In the genomic region with DNA sequence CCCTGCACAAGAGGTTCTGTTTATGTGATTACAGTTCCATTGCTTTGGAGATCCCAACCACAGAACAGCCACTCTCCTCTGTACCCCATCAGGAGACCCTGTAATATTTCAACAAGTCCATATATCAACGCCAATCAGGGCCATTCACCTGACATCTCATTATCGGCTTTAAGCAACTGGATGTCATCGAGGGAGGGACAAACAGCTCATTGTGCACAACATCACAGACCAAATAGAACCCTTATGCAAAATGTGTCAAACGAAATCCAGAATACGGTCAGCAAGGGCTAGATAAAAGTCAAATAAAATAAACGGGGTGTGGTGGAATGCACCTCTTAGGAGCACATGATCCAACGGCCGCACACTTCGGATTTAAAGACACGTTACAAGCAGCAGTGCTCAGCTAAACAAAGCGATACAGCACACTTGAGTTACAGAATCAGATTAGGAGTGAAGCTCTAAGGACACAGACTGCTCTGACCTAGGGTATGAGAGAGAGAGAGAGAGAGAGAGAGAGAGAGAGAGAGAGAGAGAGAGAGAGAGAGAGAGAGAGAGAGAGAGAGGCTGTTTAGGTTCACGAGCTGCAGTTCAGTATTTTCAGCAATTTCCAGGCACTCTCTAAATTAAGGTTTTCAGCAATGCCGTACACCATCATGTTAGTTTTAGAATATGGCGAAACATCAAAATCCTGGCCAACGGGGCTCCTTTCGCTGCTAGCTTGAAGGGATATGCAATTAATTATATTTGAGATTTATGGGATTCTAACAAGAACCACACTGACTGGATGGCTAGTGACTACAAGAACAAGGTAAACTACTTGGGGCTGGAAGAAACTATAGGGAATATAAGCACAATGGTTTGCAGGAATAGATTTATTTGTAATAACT, we compare ENCODE assay signal across 23 mouse cellular contexts.
DNase-seq lines count a peak whose midpoint lies in the region; ATAC-seq and TF ChIP-seq lines count a peak whose summit lies in the region.
"Had no signal": no experiment of that assay in that cellular context is flagged by ENCODE, and none has a peak within 500 bp of the region (broad histone marks: within the 10 kb centered on the region; RNA-seq: fewer than 3 reads in every experiment).

No protein-coding gene starts in this region.

- no peaks in the 10 kb centered on the region for H3K27me3 ChIP-seq in midbrain, embryonic 14.5 days (ENCODE audit: control insufficient read depth, insufficient read depth, low read length)
- no peaks in the 10 kb centered on the region for H3K27me3 ChIP-seq in midbrain, embryonic 10.5 days (ENCODE audit: low read depth, poor library complexity, severe bottlenecking)
- H3K27me3 ChIP-seq in embryonic facial prominence, embryonic 15.5 days = no peaks in the 10 kb centered on the region
- H3K27me3 ChIP-seq in limb, embryonic 14.5 days (ENCODE audit: control insufficient read depth, insufficient read depth, low read length) = no peaks in the 10 kb centered on the region
- H3K27me3 ChIP-seq: forebrain, embryonic 12.5 days; lung, embryonic 15.5 days; midbrain, embryonic 12.5 days; neural tube, embryonic 15.5 days had no signal

- no peak overlapping the region for H3K27ac ChIP-seq in midbrain, embryonic 14.5 days (replicated peaks; ENCODE audit: low read depth, low read length)
- H3K27ac ChIP-seq in midbrain, embryonic 10.5 days (replicated peaks) = no peak overlapping the region
- H3K27ac ChIP-seq in embryonic facial prominence, embryonic 15.5 days (replicated peaks) = no peak overlapping the region
- H3K27ac ChIP-seq in limb, embryonic 14.5 days (replicated peaks; ENCODE audit: low read depth, low read length) = no peak overlapping the region
- H3K27ac ChIP-seq: forebrain, embryonic 12.5 days; liver, embryonic 14.5 days; lung, embryonic 15.5 days; midbrain, embryonic 12.5 days; neural tube, embryonic 15.5 days; stomach, postnatal 0 days had no signal

- no peaks in the 10 kb centered on the region for H3K4me1 ChIP-seq in midbrain, embryonic 14.5 days (ENCODE audit: control insufficient read depth, insufficient read depth, low read length)
- H3K4me1 ChIP-seq in midbrain, embryonic 10.5 days = 0 out of 2 replicates have a peak, but pooled peaks cover 5% of the 10 kb centered on the region
- H3K4me1 ChIP-seq in embryonic facial prominence, embryonic 15.5 days = no peaks in the 10 kb centered on the region
- H3K4me1 ChIP-seq in limb, embryonic 14.5 days (ENCODE audit: control insufficient read depth, insufficient read depth, low read length) = peaks cover 4% of the 10 kb centered on the region
- H3K4me1 ChIP-seq: forebrain, embryonic 12.5 days; lung, embryonic 15.5 days; neural tube, embryonic 15.5 days had no signal

- no peak overlapping the region for H3K4me3 ChIP-seq in midbrain, embryonic 14.5 days (replicated peaks; ENCODE audit: low read depth, low read length)
- H3K4me3 ChIP-seq in midbrain, embryonic 10.5 days = no peak overlapping the region
- H3K4me3 ChIP-seq in embryonic facial prominence, embryonic 15.5 days (replicated peaks) = no peak overlapping the region
- no peak overlapping the region for H3K4me3 ChIP-seq in limb, embryonic 14.5 days (replicated peaks; ENCODE audit: low read length)
- H3K4me3 ChIP-seq: forebrain, embryonic 12.5 days; lung, embryonic 15.5 days; midbrain, embryonic 12.5 days; neural tube, embryonic 15.5 days had no signal

- no peaks in the 10 kb centered on the region for H3K9me3 ChIP-seq in midbrain, embryonic 14.5 days (ENCODE audit: control insufficient read depth, low read length)
- no peaks in the 10 kb centered on the region for H3K9me3 ChIP-seq in midbrain, embryonic 10.5 days (replicated peaks)
- H3K9me3 ChIP-seq in embryonic facial prominence, embryonic 15.5 days (replicated peaks) = no peaks in the 10 kb centered on the region
- no peaks in the 10 kb centered on the region for H3K9me3 ChIP-seq in limb, embryonic 14.5 days (ENCODE audit: control insufficient read depth, low read length)
- H3K9me3 ChIP-seq: forebrain, embryonic 12.5 days; lung, embryonic 15.5 days; midbrain, embryonic 12.5 days; neural tube, embryonic 15.5 days had no signal

- no peak for DNase-seq in frontal cortex, postnatal 14 days (ENCODE audit: low spot score in 2 of 2)
- no peak for DNase-seq in midbrain, embryonic 14.5 days
- no peak for DNase-seq in midbrain, embryonic 10.5 days (ENCODE audit: low spot score)
- DNase-seq in limb, embryonic 14.5 days (ENCODE audit: low spot score) = no peak
- no peak for DNase-seq in adrenal gland, postnatal 25 days
- DNase-seq in retina, embryonic 14.5 days (ENCODE audit: low spot score) = no peak
- DNase-seq: adrenal gland, postnatal 14 days; cerebellum, adult 8-10 months; gastrocnemius, postnatal 36 days; kidney, adult 9 months; kidney, postnatal 36 days; lung, postnatal 4 days; retina, postnatal 1 day had no signal

- H3K4me2 ChIP-seq in midbrain, embryonic 14.5 days (ENCODE audit: low read length) = no peak overlapping the region
- H3K4me2 ChIP-seq in embryonic facial prominence, embryonic 15.5 days (replicated peaks) = 0 out of 2 replicates have a peak overlapping the region, but pooled peaks have one; percentile 2
- peak overlapping the region; percentile 32 for H3K4me2 ChIP-seq in limb, embryonic 14.5 days (replicated peaks; ENCODE audit: low read depth, low read length, severe bottlenecking)
- H3K4me2 ChIP-seq: forebrain, embryonic 12.5 days; lung, embryonic 15.5 days; midbrain, embryonic 12.5 days; neural tube, embryonic 15.5 days had no signal

- WGBS in midbrain, embryonic 14.5 days = 67% methylated on average over 16 of the region's 16 CpGs
- WGBS in midbrain, embryonic 10.5 days = 87% methylated on average over 16 of the region's 16 CpGs
- 45% methylated on average over 16 of the region's 16 CpGs for WGBS in embryonic facial prominence, embryonic 15.5 days
- WGBS in limb, embryonic 14.5 days = 13% methylated on average over 16 of the region's 16 CpGs

- ATAC-seq in frontal cortex, adult (ENCODE audit: low TSS enrichment) = peak; percentile 53; the same call in 1 of the 2 replicates
- peak; percentile 19; the same call in 1 of the 2 replicates for ATAC-seq in midbrain, embryonic 14.5 days (ENCODE audit: low FRiP score, low TSS enrichment)
- no peak for ATAC-seq in embryonic facial prominence, embryonic 15.5 days (ENCODE audit: insufficient number of reproducible peaks, low FRiP score, low TSS enrichment, low read depth)
- ATAC-seq in limb, embryonic 14.5 days (ENCODE audit: low FRiP score, low read depth) = no peak
- ATAC-seq: activated CD4-positive, CD25-positive, alpha-beta regulatory T cell, adult 4 months; CD4-positive, CD25-positive, alpha-beta regulatory T cell, adult 4 months had no signal

- H3K36me3 ChIP-seq in midbrain, embryonic 14.5 days (ENCODE audit: control insufficient read depth, insufficient read depth, low read length) = no peaks in the 10 kb centered on the region
- H3K36me3 ChIP-seq in midbrain, embryonic 10.5 days = no peaks in the 10 kb centered on the region
- no peaks in the 10 kb centered on the region for H3K36me3 ChIP-seq in embryonic facial prominence, embryonic 15.5 days
- no peaks in the 10 kb centered on the region for H3K36me3 ChIP-seq in limb, embryonic 14.5 days (ENCODE audit: control insufficient read depth, insufficient read depth, low read length)
- H3K36me3 ChIP-seq: forebrain, embryonic 12.5 days; lung, embryonic 15.5 days; midbrain, embryonic 12.5 days; neural tube, embryonic 15.5 days had no signal

- no peak for TF ChIP-seq POLR2A in limb, embryonic 14.5 days (IDR thresholded peaks at IDR 0.05; ENCODE audit: borderline replicate concordance, extremely low read depth, insufficient read depth, insufficient read length)

- no peak overlapping the region for H3K9ac ChIP-seq in midbrain, embryonic 14.5 days (replicated peaks; ENCODE audit: low read length)
- no peak overlapping the region for H3K9ac ChIP-seq in embryonic facial prominence, embryonic 15.5 days
- H3K9ac ChIP-seq in limb, embryonic 14.5 days (ENCODE audit: low read depth, low read length, severe bottlenecking) = no peak overlapping the region
- H3K9ac ChIP-seq: forebrain, embryonic 12.5 days; liver, embryonic 14.5 days; lung, embryonic 15.5 days; midbrain, embryonic 12.5 days; neural tube, embryonic 15.5 days had no signal

Comparison
In these comparisons a context has a peak if more than half of its experiments do, and no peak if none do; other contexts are left out.
1. ATAC-seq: peak in frontal cortex, adult (single experiment) and midbrain, embryonic 14.5 days (single experiment); none in embryonic facial prominence, embryonic 15.5 days (single experiment) and limb, embryonic 14.5 days (single experiment).